Mouse (Mus musculus) layer of hippocampus, adult 18-20 months (tissue): ENCODE data around the gene Smyd5. TPM values are rescaled to one million over a fixed set of nuclear protein-coding genes. Genes with fewer than 3 reads are reported as not detected.
"Not testable (repeated sequence)": the region's sequence is repeated elsewhere in the genome, so short reads cannot be mapped to it uniquely, and the experiment has no call there.

Experiments
- DNase-seq, 2 experiments: peaks; one replicate each; pipeline ENCODE4 v3.0.0; 2022; ENCODE audit warnings: low spot score in 2 of 2
- total RNA-seq, 2 experiments: library from RNA; stranded (reverse); gene quantifications; 2 replicates each; pipeline ENCODE4 v1.2.3; 2021

Gene Smyd5
- total RNA-seq, 2 experiments from 2014 or later: 46.9 to 49.0 TPM

GRCm38 (mm10) chr6:85445286-85445685 lies 13.5 kb downstream of the Smyd5 start:
- no peak for DNase-seq

GRCm38 (mm10) chr6:85447351-85447750 lies 15.6 kb downstream of the Smyd5 start:
- DNase-seq: no peak

- not testable (repeated sequence) for DNase-seq
These were observed 18.4 kb downstream of the Smyd5 start for GRCm38 (mm10) chr6:85450140-85450539.

- DNase-seq: peak; percentile 98 to 100
These were observed 19.2 kb downstream of the Smyd5 start, which contains the start of gene Cct7 for GRCm38 (mm10) chr6:85450697-85451663. TSS of gene Cct7 (plus strand) at chr6:85451514.

- peak; percentile 98 to 99 for DNase-seq
These were observed 20.0 kb downstream of the Smyd5 start, which contains the start of gene Pradc1 for GRCm38 (mm10) chr6:85451664-85452410. TSS of gene Pradc1 (minus strand) at chr6:85451970.

GRCm38 (mm10) chr6:85452411-85452665 lies 20.5 kb downstream of the Smyd5 start:
- no peak for DNase-seq

- no peak for DNase-seq
These were observed 21.0 kb downstream of the Smyd5 start for GRCm38 (mm10) chr6:85452816-85453215.

GRCm38 (mm10) chr6:85459621-85460020 lies 27.8 kb downstream of the Smyd5 start:
- no peak for DNase-seq

GRCm38 (mm10) chr6:85465381-85465780 lies 33.6 kb downstream of the Smyd5 start:
- no peak for DNase-seq

- DNase-seq: no peak
These were observed 38.1 kb downstream of the Smyd5 start for GRCm38 (mm10) chr6:85469660-85470430.

- DNase-seq: no peak
These were observed 40.2 kb downstream of the Smyd5 start for GRCm38 (mm10) chr6:85471962-85472361.

- DNase-seq: no peak
These were observed 40.8 kb downstream of the Smyd5 start for GRCm38 (mm10) chr6:85472542-85472941.

- DNase-seq: no peak
These were observed 43.8 kb downstream of the Smyd5 start for GRCm38 (mm10) chr6:85475581-85475980.

GRCm38 (mm10) chr6:85477366-85477917 lies 45.7 kb downstream of the Smyd5 start:
- DNase-seq: no peak

GRCm38 (mm10) chr6:85478416-85478815 lies 46.6 kb downstream of the Smyd5 start:
- no peak for DNase-seq

GRCm38 (mm10) chr6:85479979-85480378 lies 48.2 kb downstream of the Smyd5 start:
- peak in 1 of 2 experiments; percentile 78 for DNase-seq

GRCm38 (mm10) chr6:85480685-85481084 lies 48.9 kb downstream of the Smyd5 start:
- DNase-seq: no peak

- no peak for DNase-seq
These were observed 52.3 kb downstream of the Smyd5 start for GRCm38 (mm10) chr6:85483843-85484721.

GRCm38 (mm10) chr6:85485738-85486137 lies 53.9 kb downstream of the Smyd5 start:
- DNase-seq: no peak

GRCm38 (mm10) chr6:85488510-85488909 lies 56.7 kb downstream of the Smyd5 start:
- no peak for DNase-seq
